Mouse (Mus musculus) MEL (cell line): ENCODE results near the gene Prkci. TPM values are rescaled to one million over a fixed set of nuclear protein-coding genes. Genes with fewer than 3 reads are reported as not detected.

Experiments used
- DNase-seq: peaks from one replicate; pipeline ENCODE4 v3.0.0; 2011; ENCODE audit warnings: low read depth, low spot score
- H3K27ac ChIP-seq: 2 replicates; pipeline ENCODE4 v1.5.1; 2012; ENCODE audit warnings: low read depth, mild to moderate bottlenecking, control low read depth, low read length, moderate library complexity; ENCODE audit not compliant: control insufficient read depth
- H3K27me3 ChIP-seq, 2 experiments: fragments of 150-350 bp in 1 of 2; sonication (generic) in 1 of 2; 2 replicates each; pipeline ENCODE4 v1.6.1; 2012; ENCODE audit warnings: low read length in 2 of 2, mild to moderate bottlenecking in 2 of 2, improper control_type of control experiment in 1 of 2, moderate library complexity in 1 of 2; ENCODE audit not compliant: insufficient read depth in 2 of 2, control insufficient read depth in 1 of 2
- H3K36me3 ChIP-seq, 2 experiments: 2 replicates each; pipeline ENCODE4 v1.6.1; 2012 to 2014; ENCODE audit warnings: low read length in 2 of 2, improper control_type of control experiment in 1 of 2, inconsistent platforms in 1 of 2, mild to moderate bottlenecking in 1 of 2; ENCODE audit not compliant: insufficient read depth in 2 of 2, control insufficient read depth in 1 of 2
- H3K4me1 ChIP-seq, 2 experiments: fragments of 150-350 bp in 1 of 2; sonication (generic) in 1 of 2; 2 replicates each; pipeline ENCODE4 v1.6.1; 2012; ENCODE audit warnings: low read length in 2 of 2, improper control_type of control experiment in 1 of 2, mild to moderate bottlenecking in 1 of 2; ENCODE audit not compliant: insufficient read depth in 2 of 2, control insufficient read depth in 1 of 2
- H3K4me3 ChIP-seq, 2 experiments: fragments of 150-350 bp in 1 of 2; sonication (generic) in 1 of 2; 2 replicates each; pipeline ENCODE4 v1.5.1; 2012; ENCODE audit warnings: low read depth in 2 of 2, low read length in 2 of 2, mild to moderate bottlenecking in 2 of 2, moderate library complexity in 2 of 2, control low read depth in 1 of 2, improper control_type of control experiment in 1 of 2; ENCODE audit not compliant: control insufficient read depth in 1 of 2, insufficient read depth in 1 of 2
- H3K79me2 ChIP-seq: 2 replicates; pipeline ENCODE4 v1.6.1; 2012; ENCODE audit warnings: mild to moderate bottlenecking, low read length, moderate library complexity; ENCODE audit not compliant: control insufficient read depth, poor library complexity, insufficient read depth
- H3K9ac ChIP-seq: 2 replicates; pipeline ENCODE4 v1.6.1; 2012; ENCODE audit warnings: low read depth, mild to moderate bottlenecking, control low read depth, low read length, moderate library complexity; ENCODE audit not compliant: control insufficient read depth, poor library complexity, severe bottlenecking
- H3K9me3 ChIP-seq: fragments of 150-350 bp; sonication (generic); replicated peaks from 2 replicates; pipeline ENCODE4 v1.6.1; 2012; ENCODE audit warnings: mild to moderate bottlenecking, low read length, improper control_type of control experiment, moderate library complexity; ENCODE audit not compliant: insufficient read depth
- CHD1 ChIP-seq: IDR thresholded peaks from 2 replicates; pipeline ENCODE4 v1.6.1; 2012; ENCODE audit warnings: low read depth, mild to moderate bottlenecking, inconsistent platforms, low read length, improper control_type of control experiment
- CHD2 ChIP-seq: IDR thresholded peaks from 2 replicates; pipeline ENCODE4 v1.6.1; 2011; ENCODE audit warnings: low read length, improper control_type of control experiment
- CTCF ChIP-seq, 3 experiments: IDR thresholded peaks in 2 of 3; conservative IDR thresholded peaks in 1 of 3; 2 replicates each; pipeline ENCODE4 v1.5.1; 2011 to 2012; ENCODE audit warnings: low read length in 3 of 3, low read depth in 2 of 3, mild to moderate bottlenecking in 2 of 3, improper control_type of control experiment in 1 of 3, inconsistent platforms in 1 of 3, mixed read lengths in 1 of 3, moderate library complexity in 1 of 3; ENCODE audit not compliant: control insufficient read depth in 1 of 3, insufficient read depth in 1 of 3, poor library complexity in 1 of 3, severe bottlenecking in 1 of 3
- E2F4 ChIP-seq: IDR thresholded peaks from 2 replicates; pipeline ENCODE4 v1.6.1; 2011; ENCODE audit warnings: low read depth, low read length, improper control_type of control experiment, borderline replicate concordance
- EP300 ChIP-seq, 2 experiments: IDR thresholded peaks; 2 replicates each; pipeline ENCODE4 v1.6.1; 2011; ENCODE audit warnings: improper control_type of control experiment in 2 of 2, low read length in 2 of 2, low read depth in 1 of 2, mild to moderate bottlenecking in 1 of 2
- ETS1 ChIP-seq: IDR thresholded peaks from 2 replicates; pipeline ENCODE4 v1.6.1; 2012; ENCODE audit warnings: low read depth, mild to moderate bottlenecking, inconsistent platforms, low read length, improper control_type of control experiment, moderate library complexity
- GABPA ChIP-seq: IDR thresholded peaks from 2 replicates; pipeline ENCODE4 v1.6.1; 2012; ENCODE audit warnings: low read depth, mild to moderate bottlenecking, inconsistent platforms, low read length, improper control_type of control experiment, moderate library complexity
- GATA1 ChIP-seq: IDR thresholded peaks from 2 replicates; pipeline ENCODE4 v1.6.1; 2011; ENCODE audit warnings: low read depth, low read length, improper control_type of control experiment
- KAT2A ChIP-seq: conservative IDR thresholded peaks from 2 replicates; pipeline ENCODE4 v1.6.1; 2012; ENCODE audit warnings: low read depth, low read length, improper control_type of control experiment, inconsistent platforms
- MAX ChIP-seq: IDR thresholded peaks from 2 replicates; pipeline ENCODE4 v1.6.1; 2011; ENCODE audit warnings: low read length, improper control_type of control experiment
- MAZ ChIP-seq: IDR thresholded peaks from 2 replicates; pipeline ENCODE4 v1.6.1; 2012; ENCODE audit warnings: low read depth, mild to moderate bottlenecking, inconsistent platforms, low read length, improper control_type of control experiment
- MEF2A ChIP-seq: IDR thresholded peaks from 2 replicates; pipeline ENCODE4 v1.6.1; 2014; ENCODE audit warnings: low read depth, mild to moderate bottlenecking, inconsistent platforms, low read length, improper control_type of control experiment; ENCODE audit not compliant: poor library complexity, insufficient replicate concordance, severe bottlenecking; ENCODE audit errors: extremely low read depth
- MXI1 ChIP-seq: IDR thresholded peaks from 2 replicates; pipeline ENCODE4 v1.6.1; 2011; ENCODE audit warnings: mild to moderate bottlenecking, low read depth, low read length, improper control_type of control experiment
- MYB ChIP-seq: IDR thresholded peaks from 2 replicates; pipeline ENCODE4 v1.6.1; 2011; ENCODE audit warnings: mild to moderate bottlenecking, low read depth, low read length, improper control_type of control experiment
- NELFE ChIP-seq: IDR thresholded peaks from 2 replicates; pipeline ENCODE4 v1.6.1; 2011; ENCODE audit warnings: low read depth, low read length, improper control_type of control experiment
- POLR2AphosphoS2 ChIP-seq: IDR thresholded peaks from 2 replicates; pipeline ENCODE4 v1.6.1; 2011; ENCODE audit warnings: low read length, improper control_type of control experiment
- POLR2AphosphoS5 ChIP-seq: IDR thresholded peaks from 2 replicates; pipeline ENCODE4 v1.6.1; 2012; ENCODE audit warnings: low read depth, borderline replicate concordance, mild to moderate bottlenecking, inconsistent platforms, low read length, moderate library complexity, mixed read lengths
- RCOR1 ChIP-seq: IDR thresholded peaks from 2 replicates; pipeline ENCODE4 v1.6.1; 2012; ENCODE audit warnings: low read depth, mild to moderate bottlenecking, inconsistent platforms, low read length, improper control_type of control experiment
- SMC3 ChIP-seq: IDR thresholded peaks from 2 replicates; pipeline ENCODE4 v1.6.1; 2011; ENCODE audit warnings: low read depth, low read length, improper control_type of control experiment
- TBP ChIP-seq: IDR thresholded peaks from 2 replicates; pipeline ENCODE4 v1.8.0; 2011; ENCODE audit warnings: low read depth, low read length, improper control_type of control experiment
- USF1 ChIP-seq: IDR thresholded peaks from 2 replicates; pipeline ENCODE4 v1.6.1; 2014; ENCODE audit warnings: low read depth, mild to moderate bottlenecking, inconsistent platforms, low read length, improper control_type of control experiment, moderate library complexity
- USF2 ChIP-seq, 2 experiments: IDR thresholded peaks; 2 replicates each; pipeline ENCODE4 v1.6.1; 2011 to 2012; ENCODE audit warnings: improper control_type of control experiment in 2 of 2, low read length in 2 of 2, borderline replicate concordance in 1 of 2, inconsistent platforms in 1 of 2, low read depth in 1 of 2, mild to moderate bottlenecking in 1 of 2; ENCODE audit not compliant: insufficient read depth in 1 of 2
- ZC3H11A ChIP-seq: IDR thresholded peaks from 2 replicates; pipeline ENCODE4 v1.6.1; 2012; ENCODE audit warnings: low read depth, mild to moderate bottlenecking, inconsistent platforms, low read length, improper control_type of control experiment
- ZKSCAN1 ChIP-seq: IDR thresholded peaks from 2 replicates; pipeline ENCODE4 v1.6.1; 2012; ENCODE audit warnings: low read depth, mild to moderate bottlenecking, inconsistent platforms, low read length, improper control_type of control experiment, moderate library complexity
- ZMIZ1 ChIP-seq: IDR thresholded peaks from 2 replicates; pipeline ENCODE4 v1.6.1; 2012; ENCODE audit warnings: low read depth, mild to moderate bottlenecking, inconsistent platforms, low read length, improper control_type of control experiment, moderate library complexity
- polyA plus RNA-seq, 2 experiments: library from polyadenylated mRNA; stranded (reverse) in 1 of 2; unstranded in 1 of 2; fragments of >175 nt in 1 of 2; fragments of >200 nt in 1 of 2; gene quantifications; 2 replicates each; pipeline versions ENCODE4 v1.2.1 to v1.2.4; 2012; ENCODE audit warnings: low replicate concordance in 2 of 2, low read depth in 1 of 2; ENCODE audit not compliant: insufficient read length in 2 of 2, insufficient read depth in 1 of 2, missing spikeins in 1 of 2
- total RNA-seq: library from RNA; depleted of rRNA; stranded (reverse); fragments of 300-350 nt; gene quantifications from 2 replicates; pipeline ENCODE4 v1.2.3, GENCODE M21; 2012

The Prkci gene
- total and polyA plus RNA-seq, 3 experiments = 9.0 to 18.3 TPM; not detected in 1

GRCm38 (mm10) chr3:31016594-31017196 lies 21.1 kb downstream of the Prkci start:
- Histone ChIP-seq H3K79me2 (no peaks in the 10 kb centered on the region; the same call in 1 of the 2 replicates), H3K27ac (no peak overlapping the region), H3K27me3 (no peaks in the 10 kb centered on the region), H3K9ac (no peak overlapping the region), H3K9me3 (no peaks in the 10 kb centered on the region)
- TF ChIP-seq EP300 (IDR thresholded peaks at IDR 0.05; ENCODE audit: low read depth in 1 of 2, low read length in 2 of 2) = no peak
- TF ChIP-seq MYB = no peak
- TF ChIP-seq E2F4 = no peak
- no peak for TF ChIP-seq CHD1
- no peak for TF ChIP-seq CTCF (IDR thresholded peaks at IDR 0.05 in 2 of 3, conservative IDR thresholded peaks at IDR 0.05 in 1 of 3; ENCODE audit: control insufficient read depth in 1 of 3, insufficient read depth in 1 of 3, low read depth in 2 of 3, low read length in 3 of 3, poor library complexity in 1 of 3, severe bottlenecking in 1 of 3)
- TF ChIP-seq ETS1 = no peak
- TF ChIP-seq ZMIZ1 = no peak
- no peak for TF ChIP-seq ZKSCAN1
- TF ChIP-seq USF1 = no peak
- no peak for TF ChIP-seq GATA1
- TF ChIP-seq MXI1 = no peak
- TF ChIP-seq ZC3H11A = no peak
- TF ChIP-seq GABPA = no peak
- TF ChIP-seq POLR2AphosphoS2 = no peak
- TF ChIP-seq MAX = no peak
- no peak for TF ChIP-seq POLR2AphosphoS5
- TF ChIP-seq CHD2 = no peak
- TF ChIP-seq RCOR1 = no peak
- TF ChIP-seq MAZ = no peak
- TF ChIP-seq, all 39 proteins: peak for 0
- no peak overlapping the region for H3K4me3 ChIP-seq
- peaks cover 0 to 2% of the 10 kb centered on the region in 2 experiments; a peak in 2 of 4 replicates for H3K36me3 ChIP-seq
- no peak for DNase-seq
- 0 out of 4 replicates have a peak, but pooled peaks cover 0 to 3% of the 10 kb centered on the region in 2 experiments for H3K4me1 ChIP-seq

- TF ChIP-seq MXI1 = no peak
- TF ChIP-seq ZKSCAN1 = no peak
- no peak for TF ChIP-seq NELFE
- no peak for TF ChIP-seq ETS1
- no peak for TF ChIP-seq KAT2A
- no peak for TF ChIP-seq SMC3
- TF ChIP-seq USF2 (IDR thresholded peaks at IDR 0.05; ENCODE audit: borderline replicate concordance in 1 of 2, insufficient read depth in 1 of 2, low read depth in 1 of 2, low read length in 2 of 2) = no peak
- no peak for TF ChIP-seq MEF2A
- no peak for TF ChIP-seq TBP
- H3K79me2 ChIP-seq = no peaks in the 10 kb centered on the region; the same call in 1 of the 2 replicates
- H3K4me3 ChIP-seq = no peak overlapping the region
- no peaks in the 10 kb centered on the region for H3K9me3 ChIP-seq
- DNase-seq = no peak
- peaks cover 0 to 2% of the 10 kb centered on the region in 2 experiments; a peak in 2 of 4 replicates for H3K36me3 ChIP-seq
- no peak overlapping the region for H3K27ac ChIP-seq
- 0 out of 4 replicates have a peak, but pooled peaks cover 0 to 3% of the 10 kb centered on the region in 2 experiments for H3K4me1 ChIP-seq
- no peak overlapping the region for H3K9ac ChIP-seq
- no peaks in the 10 kb centered on the region for H3K27me3 ChIP-seq
These were observed 22.1 kb downstream of the Prkci start for GRCm38 (mm10) chr3:31017652-31018051.
